Mouse (Mus musculus) intestine, postnatal 0 days (tissue): ENCODE measurements around the gene 2310022B05Rik. TPM values are rescaled to one million over a fixed set of nuclear protein-coding genes. Genes with fewer than 3 reads are reported as not detected.

Source experiments
- ATAC-seq: fragments of 200-750 bp; cut with Nextera tagmentation; 2 replicates; pipeline ENCODE4 v1.8.0; 2017; ENCODE audit warnings: mild to moderate bottlenecking, moderate TSS enrichment, moderate library complexity
- H3K27ac ChIP-seq: fragments of 300-500 bp; sonication (generic); 2 replicates; pipeline ENCODE4 v1.5.1; 2014; ENCODE audit warnings: mild to moderate bottlenecking, low read depth, low read length, moderate library complexity
- H3K27me3 ChIP-seq: fragments of 300-500 bp; sonication (generic); replicated peaks from 2 replicates; pipeline ENCODE4 v1.6.1; 2014; ENCODE audit warnings: low read length, mixed read lengths; ENCODE audit not compliant: control insufficient read depth, insufficient read depth
- H3K36me3 ChIP-seq: fragments of 300-500 bp; sonication (generic); 2 replicates; pipeline ENCODE4 v1.6.1; 2014; ENCODE audit warnings: mild to moderate bottlenecking, moderate library complexity; ENCODE audit not compliant: control insufficient read depth, insufficient read depth
- H3K4me1 ChIP-seq: fragments of 300-500 bp; sonication (generic); replicated peaks from 2 replicates; pipeline ENCODE4 v1.6.1; 2014; ENCODE audit warnings: antibody characterized with exemption, low read length, mixed read lengths; ENCODE audit not compliant: control insufficient read depth, insufficient read depth
- H3K4me2 ChIP-seq: fragments of 300-500 bp; sonication (generic); replicated peaks from 2 replicates; pipeline ENCODE4 v1.6.1; 2014; ENCODE audit warnings: low read depth, mild to moderate bottlenecking, moderate library complexity
- H3K4me3 ChIP-seq: fragments of 300-500 bp; sonication (generic); 2 replicates; pipeline ENCODE4 v1.5.1; 2014; ENCODE audit warnings: low read depth, low read length
- H3K9ac ChIP-seq: fragments of 300-500 bp; sonication (generic); 2 replicates; pipeline ENCODE4 v1.6.1; 2014; ENCODE audit warnings: mild to moderate bottlenecking, low read depth, low read length
- H3K9me3 ChIP-seq: fragments of 300-500 bp; sonication (generic); 2 replicates; pipeline ENCODE4 v1.6.1; 2016; ENCODE audit warnings: mixed run types; ENCODE audit not compliant: control insufficient read depth
- CTCF ChIP-seq: sonication (generic); IDR thresholded peaks from 2 replicates; pipeline ENCODE4 v1.5.1; 2016; ENCODE audit warnings: low read depth, mild to moderate bottlenecking, control low read depth, antibody characterized with exemption, moderate library complexity
- WGBS: fragments of 180-500 bp; shearing (Covaris S2); extraction: QIAGEN DNeasy Blood & Tissue Kit; methylation state at CpG from one replicate; pipeline ENCODE4 v1.1.7; 2014; 5-methylcytosine and 5-hydroxymethylcytosine counted together
- polyA plus RNA-seq: library from polyadenylated mRNA; unstranded; fragments of >200 nt; fragmentation: Nextera tagmentation; extraction: Ambion mirVana; gene quantifications from 2 replicates; pipeline ENCODE4 v1.2.1, GENCODE M21; 2015

The 2310022B05Rik gene
- polyA plus RNA-seq, 1 experiment from 2014 or later, result 22.1 TPM

DNA sequence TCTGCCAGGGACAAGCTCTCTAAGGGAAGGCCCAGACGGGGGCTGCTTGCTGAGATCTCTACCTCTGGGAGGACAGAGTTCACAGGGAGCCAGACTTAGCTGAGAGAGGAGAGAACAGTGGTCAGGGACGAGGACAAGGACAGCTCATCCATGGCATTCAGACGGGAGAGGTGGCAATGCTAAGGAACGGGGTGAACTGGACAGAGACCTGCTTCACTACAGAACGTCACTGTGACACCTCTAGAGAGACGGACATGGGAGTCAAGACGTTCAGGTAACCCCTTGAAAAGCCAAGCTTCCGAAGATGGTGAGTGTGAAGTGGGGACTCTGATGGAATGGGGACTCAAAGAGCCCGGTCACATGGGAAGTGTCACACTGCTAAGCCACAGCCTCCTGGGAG is 36.9 kb downstream of the 2310022B05Rik start:
- no peak overlapping the region for H3K4me2 ChIP-seq
- TF ChIP-seq CTCF, result no peak
- H3K4me1 ChIP-seq, result no peaks in the 10 kb centered on the region
- no peaks in the 10 kb centered on the region for H3K36me3 ChIP-seq
- H3K4me3 ChIP-seq, result no peak overlapping the region
- no peak overlapping the region for H3K9ac ChIP-seq
- WGBS, result 84% methylated on average over 9 of the region's 9 CpGs
- H3K9me3 ChIP-seq, result no peaks in the 10 kb centered on the region
- H3K27ac ChIP-seq, result no peak overlapping the region
- H3K27me3 ChIP-seq, result no peaks in the 10 kb centered on the region
- no peak for ATAC-seq

DNA sequence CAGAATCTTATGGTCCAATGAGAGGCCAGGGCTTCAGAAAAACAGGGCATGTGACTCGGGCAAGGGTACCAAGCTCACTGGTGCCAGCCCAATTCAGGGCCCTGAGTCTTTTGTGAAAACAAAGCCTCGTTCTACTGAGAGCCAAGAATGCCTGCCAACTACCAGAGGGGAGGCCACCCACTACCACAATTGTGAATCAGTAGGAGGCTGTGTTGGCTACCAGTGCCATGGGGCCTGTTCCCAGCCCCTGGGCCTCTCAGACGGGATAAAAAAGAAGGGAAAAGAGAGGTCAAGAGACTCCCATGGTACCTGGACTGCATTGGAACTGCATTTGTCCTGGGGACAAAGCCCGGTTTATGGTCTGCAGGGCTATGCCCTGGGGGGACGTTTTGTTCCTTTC is 41.9 kb downstream of the 2310022B05Rik start:
- H3K4me1 ChIP-seq, result peaks cover 4% of the 10 kb centered on the region; the same call in 1 of the 2 replicates
- H3K36me3 ChIP-seq, result no peaks in the 10 kb centered on the region
- no peak overlapping the region for H3K9ac ChIP-seq
- no peak for TF ChIP-seq CTCF
- H3K4me3 ChIP-seq, result no peak overlapping the region
- no peak overlapping the region for H3K27ac ChIP-seq
- no peaks in the 10 kb centered on the region for H3K9me3 ChIP-seq
- 60% methylated on average over 5 of the region's 5 CpGs for WGBS
- no peak for ATAC-seq
- H3K4me2 ChIP-seq, result no peak overlapping the region
- H3K27me3 ChIP-seq, result 0 out of 2 replicates have a peak, but pooled peaks cover 5% of the 10 kb centered on the region

DNA sequence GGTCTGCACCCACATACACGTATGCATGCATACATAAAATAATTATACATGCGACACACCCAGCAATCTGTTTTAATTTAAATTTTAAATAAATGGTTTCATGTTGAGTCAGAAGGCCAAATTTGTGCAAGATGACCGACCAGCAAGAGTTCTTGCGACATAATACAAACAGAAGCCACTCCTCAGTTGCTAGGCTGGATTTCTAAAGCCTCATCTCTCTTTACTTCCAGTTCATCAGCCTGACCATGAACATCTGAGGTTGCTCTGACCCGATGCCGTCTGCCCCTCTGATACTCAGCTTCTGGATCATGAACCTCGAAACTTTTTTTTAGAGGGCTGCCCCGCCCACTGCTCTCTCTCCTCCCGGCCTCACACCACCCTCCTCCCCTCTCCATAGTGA is 44.9 kb downstream of the 2310022B05Rik start:
- H3K36me3 ChIP-seq, result no peaks in the 10 kb centered on the region
- WGBS, result 42% methylated on average over 9 of the region's 9 CpGs
- peaks cover 4% of the 10 kb centered on the region; the same call in 1 of the 2 replicates for H3K4me1 ChIP-seq
- H3K9me3 ChIP-seq, result no peaks in the 10 kb centered on the region
- no peak overlapping the region for H3K27ac ChIP-seq
- H3K4me2 ChIP-seq, result no peak overlapping the region
- no peak for TF ChIP-seq CTCF
- H3K9ac ChIP-seq, result no peak overlapping the region
- H3K4me3 ChIP-seq, result no peak overlapping the region
- ATAC-seq, result no peak
- H3K27me3 ChIP-seq, result 0 out of 2 replicates have a peak, but pooled peaks cover 5% of the 10 kb centered on the region

DNA sequence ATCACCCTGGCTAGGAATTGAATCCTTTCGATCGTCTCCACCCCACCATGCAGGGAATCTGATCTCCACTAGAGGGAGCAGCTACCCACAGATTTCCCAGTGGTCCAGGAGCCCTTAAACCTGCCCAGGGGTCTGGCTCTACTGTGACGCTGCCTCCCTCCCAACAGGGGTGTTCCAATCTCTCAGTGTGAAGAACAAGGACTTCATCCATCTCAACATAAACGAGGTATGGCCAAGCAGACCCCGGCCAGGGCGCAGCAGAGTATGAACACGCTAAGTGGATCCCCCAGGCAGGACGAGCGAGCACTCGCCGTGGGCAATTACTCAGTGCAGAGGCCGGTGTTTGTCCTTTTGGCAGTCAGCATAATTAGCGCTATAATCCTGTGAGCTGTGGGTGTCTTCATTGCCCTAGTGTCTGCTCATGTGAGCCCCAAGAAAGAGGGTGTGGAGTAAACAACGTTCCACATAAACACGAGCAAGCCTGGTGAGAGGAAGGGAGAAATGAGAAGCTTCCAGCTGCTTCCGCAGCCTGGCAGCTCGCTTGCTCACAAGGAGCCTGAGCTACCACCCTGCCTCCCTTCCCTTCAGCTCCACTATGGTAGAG is 45.8 kb downstream of the 2310022B05Rik start:
- H3K4me3 ChIP-seq, result peak overlapping the region; percentile 26; the same call in 1 of the 2 replicates
- 0 out of 2 replicates have a peak overlapping the region, but pooled peaks have one; percentile 8 for H3K9ac ChIP-seq
- no peaks in the 10 kb centered on the region for H3K36me3 ChIP-seq
- peak overlapping the region; percentile 65 for H3K4me2 ChIP-seq
- no peaks in the 10 kb centered on the region for H3K9me3 ChIP-seq
- TF ChIP-seq CTCF, result peak; percentile 92
- 8% methylated on average over 17 of the region's 17 CpGs for WGBS
- no peak overlapping the region for H3K27ac ChIP-seq
- ATAC-seq, result peak; percentile 54; the same call in 1 of the 2 replicates
- H3K4me1 ChIP-seq, result peaks cover 4% of the 10 kb centered on the region; the same call in 1 of the 2 replicates
- 0 out of 2 replicates have a peak, but pooled peaks cover 5% of the 10 kb centered on the region for H3K27me3 ChIP-seq

DNA sequence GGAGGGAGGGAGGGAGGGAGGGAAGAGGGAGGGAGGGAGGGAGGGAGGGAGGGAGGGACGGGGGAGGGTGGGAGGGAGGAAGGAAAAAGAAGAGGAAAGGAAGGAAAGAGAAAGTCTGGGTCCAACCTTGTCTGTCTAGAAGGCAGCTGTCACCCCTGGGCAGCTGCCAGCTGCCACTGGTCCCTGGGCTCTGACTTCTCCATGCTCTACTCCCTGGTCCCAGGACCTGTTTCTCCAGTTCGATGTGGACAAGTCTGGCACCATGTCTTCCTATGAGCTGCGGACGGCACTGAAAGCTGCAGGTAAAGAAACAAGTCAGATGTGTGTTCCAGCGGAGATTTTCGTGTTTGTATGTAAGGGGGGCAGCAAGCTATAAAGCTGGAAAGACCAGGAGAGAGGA is 48.8 kb downstream of the 2310022B05Rik start:
- Histone ChIP-seq H3K36me3 (no peaks in the 10 kb centered on the region), H3K27ac (no peak overlapping the region), H3K4me2 (no peak overlapping the region), H3K27me3 (0 out of 2 replicates have a peak, but pooled peaks cover 5% of the 10 kb centered on the region), H3K9me3 (no peaks in the 10 kb centered on the region), H3K9ac (no peak overlapping the region), H3K4me3 (no peak overlapping the region), H3K4me1 (peaks cover 4% of the 10 kb centered on the region; the same call in 1 of the 2 replicates)
- WGBS, result 65% methylated on average over 5 of the region's 6 CpGs
- TF ChIP-seq CTCF, result no peak
- ATAC-seq, result no peak

DNA sequence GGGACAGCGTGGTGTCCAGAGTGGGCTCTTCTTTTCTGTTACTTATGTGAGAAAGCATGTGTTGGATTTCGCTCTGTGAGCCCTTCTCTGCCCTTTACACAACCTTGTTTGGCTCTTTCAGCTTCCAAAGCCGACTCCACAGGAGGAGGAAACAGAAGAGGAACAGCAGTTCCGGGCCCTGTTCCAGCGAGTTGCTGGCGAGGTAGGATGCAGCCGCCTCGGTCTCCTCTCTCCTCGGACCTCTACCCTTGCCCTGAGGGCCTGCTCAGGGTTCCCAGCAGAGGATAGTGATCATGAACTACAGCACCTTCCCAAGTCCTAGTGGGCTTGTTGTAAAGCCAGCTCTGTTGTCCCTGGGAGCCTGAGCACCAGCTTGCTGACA is 54.2 kb downstream of the 2310022B05Rik start:
- Histone ChIP-seq H3K4me2 (no peak overlapping the region), H3K9ac (no peak overlapping the region), H3K4me1 (no peaks in the 10 kb centered on the region), H3K4me3 (no peak overlapping the region), H3K9me3 (no peaks in the 10 kb centered on the region), H3K27ac (no peak overlapping the region), H3K36me3 (no peaks in the 10 kb centered on the region), H3K27me3 (no peaks in the 10 kb centered on the region)
- 66% methylated on average over 9 of the region's 9 CpGs for WGBS
- no peak for TF ChIP-seq CTCF
- ATAC-seq, result no peak
